Mouse (Mus musculus) megakaryocyte, embryonic 14.5 days (primary cell): ENCODE measurements around the gene Nav3. TPM values are rescaled to one million over a fixed set of nuclear protein-coding genes. Genes with fewer than 3 reads are reported as not detected.

Experiments
- H3K27me3 ChIP-seq: replicated peaks from 2 replicates; pipeline ENCODE3; 2012; ENCODE audit warnings: inconsistent platforms
- H3K36me3 ChIP-seq: replicated peaks from 2 replicates; pipeline ENCODE3; 2012; ENCODE audit warnings: low read length, inconsistent platforms, mixed read lengths
- H3K4me1 ChIP-seq: 2 replicates; pipeline ENCODE4 v1.6.1; 2012; ENCODE audit warnings: inconsistent platforms
- H3K4me3 ChIP-seq: replicated peaks from 2 replicates; pipeline ENCODE3; 2012; ENCODE audit warnings: moderate library complexity, mild to moderate bottlenecking, inconsistent platforms
- H3K9me3 ChIP-seq: 2 replicates; pipeline ENCODE4 v1.6.1; 2012; ENCODE audit warnings: inconsistent platforms
- FLI1 ChIP-seq: IDR thresholded peaks from 2 replicates; pipeline ENCODE4 v1.6.1; 2012; ENCODE audit warnings: low read length, inconsistent platforms, mixed read lengths
- GATA1 ChIP-seq: IDR thresholded peaks from 3 replicates; pipeline ENCODE4 v1.6.1; 2012; ENCODE audit warnings: mixed read lengths, low read length, inconsistent platforms, borderline replicate concordance
- polyA plus RNA-seq: library from polyadenylated mRNA; stranded (reverse); fragments of >175 nt; gene quantifications from 2 replicates; pipeline ENCODE4 v1.2.3, GENCODE M21; 2012; ENCODE audit warnings: low replicate concordance; ENCODE audit not compliant: insufficient read depth

Gene Nav3
- polyA plus RNA-seq, 1 experiment: not detected

DNA sequence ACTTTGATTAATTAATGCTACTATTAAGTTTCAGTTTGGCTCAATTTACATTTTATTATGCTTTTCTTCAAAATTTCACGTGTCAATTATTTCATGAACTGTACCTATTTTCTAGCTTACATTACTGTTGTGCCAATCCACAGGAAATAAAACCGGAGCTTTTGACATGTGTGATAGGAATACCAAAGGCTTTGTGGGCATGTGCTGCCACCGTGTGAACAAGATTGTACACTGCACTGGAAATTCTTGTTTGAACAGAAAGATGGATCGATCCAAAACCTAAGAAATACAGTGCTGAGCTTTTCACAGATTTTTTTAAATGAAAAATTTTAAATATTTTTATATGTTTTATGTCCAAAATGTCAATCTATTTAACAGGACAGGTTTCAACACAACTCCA is 591.3 kb downstream of the Nav3 start:
- no peaks in the 10 kb centered on the region for H3K4me1 ChIP-seq
- H3K27me3 ChIP-seq: no peaks in the 10 kb centered on the region
- TF ChIP-seq FLI1 (no peak), GATA1 (no peak)
- no peaks in the 10 kb centered on the region for H3K9me3 ChIP-seq
- no peaks in the 10 kb centered on the region for H3K36me3 ChIP-seq
- no peak overlapping the region for H3K4me3 ChIP-seq

DNA sequence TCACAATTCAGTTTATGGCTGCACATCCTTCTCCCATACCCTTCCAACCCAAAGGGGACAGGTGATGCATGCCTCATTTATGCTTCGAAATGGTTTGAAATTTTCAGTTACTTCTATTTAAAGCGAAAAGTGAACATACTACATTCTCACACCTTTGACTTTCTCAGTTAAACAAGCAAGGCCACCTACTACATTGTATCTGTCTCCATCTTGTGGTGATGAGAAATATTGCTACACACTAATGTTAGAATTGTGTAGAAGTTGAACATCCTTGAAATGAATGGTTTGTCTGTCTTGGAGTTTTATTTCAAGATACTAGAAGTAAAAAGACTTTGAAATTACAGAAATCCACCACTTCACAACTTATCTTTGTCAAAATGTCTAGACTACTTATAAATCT is 594.7 kb downstream of the Nav3 start:
- H3K4me3 ChIP-seq: no peak overlapping the region
- H3K9me3 ChIP-seq: no peaks in the 10 kb centered on the region
- TF ChIP-seq GATA1 (no peak), FLI1 (no peak)
- no peaks in the 10 kb centered on the region for H3K36me3 ChIP-seq
- no peaks in the 10 kb centered on the region for H3K27me3 ChIP-seq
- no peaks in the 10 kb centered on the region for H3K4me1 ChIP-seq

DNA sequence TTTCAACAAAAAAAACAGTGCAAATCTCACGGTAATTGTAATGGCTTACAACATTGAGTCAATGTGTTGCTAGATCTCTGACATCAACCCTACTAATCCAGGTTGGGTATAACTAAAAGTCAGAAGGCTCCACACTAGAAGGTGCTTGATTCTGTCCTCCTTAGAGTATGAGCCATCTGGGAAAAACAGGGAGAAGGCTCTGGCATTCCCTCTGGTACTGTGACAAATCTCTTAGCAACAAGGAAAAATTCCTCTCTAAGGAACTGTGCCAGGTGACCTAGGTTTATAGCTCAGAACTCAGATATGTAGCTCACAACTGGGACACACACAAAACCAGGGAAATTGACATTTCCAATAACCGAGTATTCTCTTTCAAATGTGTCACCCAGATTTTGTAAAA is 597.4 kb downstream of the Nav3 start:
- Histone ChIP-seq H3K4me1 (no peaks in the 10 kb centered on the region), H3K36me3 (no peaks in the 10 kb centered on the region), H3K27me3 (no peaks in the 10 kb centered on the region), H3K4me3 (no peak overlapping the region), H3K9me3 (no peaks in the 10 kb centered on the region)
- TF ChIP-seq GATA1 (no peak), FLI1 (no peak)

DNA sequence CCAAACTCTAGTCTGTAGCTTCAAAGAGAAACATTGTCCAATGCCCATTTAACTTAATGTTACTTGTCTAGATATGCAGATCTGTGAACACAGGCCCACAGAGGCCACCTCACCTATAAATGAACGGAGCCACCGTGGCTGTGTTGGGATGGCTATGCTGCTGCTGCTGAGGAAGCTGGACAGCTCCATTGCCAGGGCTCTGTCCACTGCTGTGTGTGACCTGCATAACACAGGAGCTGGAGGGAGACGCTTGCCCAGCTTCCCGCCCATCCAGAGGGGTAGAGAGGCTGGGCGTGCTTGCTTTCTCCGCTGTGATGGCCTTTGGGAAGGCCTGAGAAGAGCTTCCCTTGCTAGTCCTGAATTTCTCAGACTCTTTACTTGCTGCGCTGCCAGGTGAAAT is 603.6 kb downstream of the Nav3 start:
- H3K4me1 ChIP-seq: peaks cover 3% of the 10 kb centered on the region; the same call in 1 of the 2 replicates
- H3K9me3 ChIP-seq: 0 out of 2 replicates have a peak, but pooled peaks cover 3% of the 10 kb centered on the region
- H3K4me3 ChIP-seq: peak overlapping the region; percentile 33
- no peaks in the 10 kb centered on the region for H3K27me3 ChIP-seq
- TF ChIP-seq GATA1 (no peak), FLI1 (no peak)
- no peaks in the 10 kb centered on the region for H3K36me3 ChIP-seq

DNA sequence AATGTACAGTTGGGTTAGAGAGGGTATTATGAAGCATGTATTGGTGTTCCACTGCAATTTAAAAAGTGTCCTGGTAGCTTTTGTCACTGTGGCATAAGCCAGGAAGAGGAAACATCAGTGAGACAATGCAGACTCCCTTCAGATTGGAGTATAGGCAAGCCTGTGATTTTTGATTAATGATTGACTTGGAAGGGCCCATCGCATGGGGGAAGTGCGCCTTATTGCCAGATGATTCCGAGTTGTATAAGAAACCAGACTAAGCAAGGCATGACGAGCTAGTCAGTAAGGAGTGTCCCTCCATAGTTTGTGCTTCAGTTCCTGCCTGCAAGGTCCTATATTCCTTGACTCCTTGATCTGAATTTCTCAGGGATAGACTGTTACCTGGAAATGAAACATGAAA is 608.4 kb downstream of the Nav3 start:
- Histone ChIP-seq H3K27me3 (no peaks in the 10 kb centered on the region), H3K4me3 (no peak overlapping the region), H3K4me1 (peaks cover 3% of the 10 kb centered on the region; the same call in 1 of the 2 replicates), H3K9me3 (no peaks in the 10 kb centered on the region), H3K36me3 (no peaks in the 10 kb centered on the region)
- TF ChIP-seq FLI1: no peak
- no peak for TF ChIP-seq GATA1

DNA sequence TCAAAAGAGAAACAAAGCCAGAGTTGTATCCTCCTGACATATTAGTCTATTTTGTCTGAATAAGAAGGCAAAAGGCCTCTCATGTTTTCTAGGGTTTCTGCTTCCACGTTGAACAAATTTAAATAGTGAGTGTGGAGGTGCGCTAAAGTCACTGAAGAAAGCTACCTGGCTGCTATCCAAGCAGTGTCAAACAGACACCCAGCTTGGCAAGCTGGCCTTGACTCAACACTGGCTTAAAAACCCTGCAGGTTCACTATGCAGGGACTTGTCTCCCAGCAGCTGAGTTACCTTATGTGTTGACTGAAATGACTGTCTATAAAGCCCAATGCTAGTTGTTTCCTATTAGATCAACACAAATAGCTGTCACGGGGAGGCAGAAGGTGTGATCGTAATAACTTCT is 612.3 kb downstream of the Nav3 start:
- TF ChIP-seq GATA1: no peak
- TF ChIP-seq FLI1: no peak

DNA sequence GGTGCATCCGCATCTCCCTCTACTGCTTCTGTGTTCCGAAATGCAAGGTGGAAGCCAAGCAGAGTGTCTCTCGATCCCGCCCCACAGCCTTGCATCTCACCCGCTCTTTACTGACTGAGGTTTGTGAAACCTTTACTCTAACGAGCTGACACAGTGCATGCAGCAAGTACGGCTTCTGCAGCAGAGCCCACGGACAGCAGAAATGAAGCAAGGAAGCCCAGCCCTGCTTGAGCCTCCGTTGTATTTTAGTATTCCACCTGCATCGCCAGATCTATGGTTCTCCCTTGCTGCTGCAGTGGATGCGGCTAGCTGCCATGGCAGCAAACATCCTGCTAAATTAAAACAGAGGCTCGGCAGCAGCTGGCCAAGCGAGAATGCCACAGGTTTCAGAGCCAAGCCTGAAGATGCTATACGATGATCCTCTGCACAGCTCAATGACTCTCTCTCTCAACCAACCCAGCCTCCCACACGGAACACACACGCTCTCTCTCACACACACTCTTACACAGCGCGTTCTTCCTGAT is 623.2 kb downstream of the Nav3 start:
- H3K36me3 ChIP-seq: no peaks in the 10 kb centered on the region
- no peaks in the 10 kb centered on the region for H3K27me3 ChIP-seq
- peaks cover 5% of the 10 kb centered on the region for H3K9me3 ChIP-seq
- no peak for TF ChIP-seq GATA1
- TF ChIP-seq FLI1: no peak
- peaks cover 6% of the 10 kb centered on the region; the same call in 1 of the 2 replicates for H3K4me1 ChIP-seq
- H3K4me3 ChIP-seq: peak overlapping the region; percentile 65

More for the DNA sequence above, 612.3 kb downstream of the Nav3 start:
- no peaks in the 10 kb centered on the region for H3K36me3 ChIP-seq
- no peaks in the 10 kb centered on the region for H3K27me3 ChIP-seq
- no peaks in the 10 kb centered on the region for H3K4me1 ChIP-seq
- H3K4me3 ChIP-seq: no peak overlapping the region
- H3K9me3 ChIP-seq: no peaks in the 10 kb centered on the region

DNA sequence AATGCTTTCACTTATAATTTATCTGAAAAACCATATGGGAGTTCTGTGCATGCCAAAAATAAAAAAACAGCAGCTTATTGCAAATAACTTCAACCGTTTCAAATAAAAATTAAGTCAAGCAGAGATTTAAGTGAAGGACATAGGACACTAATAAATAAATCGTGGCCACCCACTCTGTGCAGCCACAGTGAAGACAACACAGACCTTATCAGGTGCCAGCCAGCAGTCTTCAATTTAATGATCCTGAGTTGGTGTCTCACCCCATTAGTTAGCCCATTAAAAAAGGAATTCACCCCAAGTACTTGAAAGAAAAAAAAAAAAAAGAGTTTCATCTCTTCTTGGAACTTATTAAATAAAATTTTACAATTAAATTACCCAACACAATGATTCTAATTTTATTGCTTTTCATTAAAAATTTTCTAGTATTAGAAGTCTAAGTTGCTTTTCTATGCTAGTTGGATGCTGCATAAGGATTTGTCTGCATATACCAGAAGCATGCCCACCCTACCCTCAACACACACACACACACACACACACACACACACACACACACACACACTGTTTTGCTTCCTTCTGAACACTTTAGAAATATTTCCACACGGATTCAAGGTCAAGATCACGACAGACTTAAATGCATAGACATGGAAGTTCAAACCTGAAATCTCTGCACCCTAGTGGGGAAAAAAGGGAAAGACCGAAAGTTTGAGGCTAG is 649.1 kb downstream of the Nav3 start:
- Histone ChIP-seq H3K27me3 (no peaks in the 10 kb centered on the region), H3K4me3 (no peak overlapping the region), H3K9me3 (0 out of 2 replicates have a peak, but pooled peaks cover 3% of the 10 kb centered on the region), H3K36me3 (no peaks in the 10 kb centered on the region), H3K4me1 (no peaks in the 10 kb centered on the region)
- TF ChIP-seq GATA1 (no peak), FLI1 (no peak)

DNA sequence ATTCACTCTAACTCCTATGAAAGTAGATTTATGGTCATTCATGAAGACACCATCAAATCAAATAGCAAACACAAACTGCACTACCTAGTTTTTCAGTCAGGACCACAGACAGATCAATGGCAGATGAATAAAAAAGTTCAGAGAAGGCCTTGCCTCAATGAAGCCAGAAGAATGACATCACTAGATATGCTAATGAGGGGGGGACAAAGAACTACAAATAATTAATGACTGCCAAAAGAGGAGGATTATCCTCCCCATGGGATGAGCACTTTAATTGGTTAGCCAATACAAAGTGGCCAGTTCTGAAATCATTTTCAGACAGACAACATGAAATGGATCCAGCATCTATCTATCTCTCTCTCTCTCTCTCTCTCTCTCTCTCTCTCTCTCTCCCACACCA is 652.6 kb downstream of the Nav3 start:
- Histone ChIP-seq H3K36me3 (no peaks in the 10 kb centered on the region), H3K4me3 (no peak overlapping the region), H3K9me3 (no peaks in the 10 kb centered on the region), H3K27me3 (no peaks in the 10 kb centered on the region), H3K4me1 (no peaks in the 10 kb centered on the region)
- no peak for TF ChIP-seq GATA1
- no peak for TF ChIP-seq FLI1

DNA sequence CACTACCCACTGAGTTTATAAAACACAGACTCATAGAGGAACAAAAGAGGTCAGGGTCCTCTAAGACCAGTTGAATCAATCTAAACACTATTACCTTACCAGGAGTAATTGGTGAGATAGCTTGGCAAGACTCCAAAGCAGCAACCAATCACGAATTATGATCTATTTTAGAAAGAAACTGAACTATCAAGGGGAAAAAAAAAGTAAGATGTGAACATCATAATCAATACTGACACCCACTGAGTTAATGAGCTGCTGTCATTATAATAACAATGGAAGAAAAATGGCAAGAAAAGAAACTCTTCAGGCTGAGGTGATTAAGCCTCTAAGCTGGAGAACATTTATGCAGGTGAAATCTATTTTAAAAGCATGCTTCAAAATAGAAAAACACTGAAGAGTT is 653.8 kb downstream of the Nav3 start:
- Histone ChIP-seq H3K4me3 (no peak overlapping the region), H3K9me3 (no peaks in the 10 kb centered on the region; the same call in 1 of the 2 replicates), H3K27me3 (no peaks in the 10 kb centered on the region), H3K36me3 (no peaks in the 10 kb centered on the region), H3K4me1 (no peaks in the 10 kb centered on the region)
- TF ChIP-seq FLI1 (no peak), GATA1 (no peak)
